Mouse (Mus musculus) urinary bladder, postnatal 25 days (tissue): Measurements from ENCODE around the gene Rnf157.

Experiments used
- DNase-seq: peaks from one replicate; pipeline ENCODE4 v3.0.0; 2022; ENCODE audit warnings: low spot score

Gene Rnf157

GRCm38 (mm10) chr11:116412904-116413630, at the start of gene Rnf157:
Gene Rnf157 (minus strand): TSS chr11:116413032.
- DNase-seq, result peak; percentile 67

GRCm38 (mm10) chr11:116459786-116460185, 47.0 kb upstream of the Rnf157 start:
- no peak for DNase-seq

GRCm38 (mm10) chr11:116456234-116456633, 43.4 kb upstream of the Rnf157 start:
- no peak for DNase-seq

GRCm38 (mm10) chr11:116453889-116454288, 41.1 kb upstream of the Rnf157 start:
- no peak for DNase-seq

GRCm38 (mm10) chr11:116449341-116449740, 36.5 kb upstream of the Rnf157 start:
- no peak for DNase-seq

GRCm38 (mm10) chr11:116447822-116448221, 35.0 kb upstream of the Rnf157 start:
- DNase-seq, result no peak

GRCm38 (mm10) chr11:116446308-116446887, 33.6 kb upstream of the Rnf157 start:
- no peak for DNase-seq

GRCm38 (mm10) chr11:116445596-116446307, 32.9 kb upstream of the Rnf157 start:
- DNase-seq, result peak; percentile 95

GRCm38 (mm10) chr11:116443935-116444334, 31.1 kb upstream of the Rnf157 start:
- DNase-seq, result no peak

- DNase-seq, result no peak
Measured at GRCm38 (mm10) chr11:116443311-116443710, 30.5 kb upstream of the Rnf157 start.

GRCm38 (mm10) chr11:116442867-116443177, 30.0 kb upstream of the Rnf157 start:
- DNase-seq, result no peak

GRCm38 (mm10) chr11:116442129-116442866, 29.5 kb upstream of the Rnf157 start:
- DNase-seq, result no peak

GRCm38 (mm10) chr11:116440408-116441068, 27.7 kb upstream of the Rnf157 start:
- no peak for DNase-seq

GRCm38 (mm10) chr11:116439269-116440240, 26.7 kb upstream of the Rnf157 start:
- DNase-seq, result no peak

- DNase-seq, result no peak
Measured at GRCm38 (mm10) chr11:116437541-116437940, 24.7 kb upstream of the Rnf157 start.

GRCm38 (mm10) chr11:116436725-116437331, 24.0 kb upstream of the Rnf157 start:
- no peak for DNase-seq

- no peak for DNase-seq
Measured at GRCm38 (mm10) chr11:116435992-116436724, 23.3 kb upstream of the Rnf157 start.

- no peak for DNase-seq
Measured at GRCm38 (mm10) chr11:116434967-116435752, 22.3 kb upstream of the Rnf157 start.
